ENCODE assay signal across 26 mouse cellular contexts in genomic region chr3:107127667-107128066, GRCm38 (mm10). TPM values are rescaled to one million over a fixed set of nuclear protein-coding genes. Genes with fewer than 3 reads are reported as not detected.
"Had no signal": no experiment of that assay in that cellular context is flagged by ENCODE, and none has a peak within 500 bp of the region (broad histone marks: within the 10 kb centered on the region; RNA-seq: fewer than 3 reads in every experiment).

No protein-coding gene starts in this region.

- H3K9ac ChIP-seq: intestine, embryonic 15.5 days; kidney, embryonic 15.5 days; limb, embryonic 12.5 days; limb, embryonic 15.5 days; liver, embryonic 14.5 days; liver, postnatal 0 days had no signal

- H3K4me2 ChIP-seq: intestine, embryonic 15.5 days; kidney, embryonic 15.5 days; limb, embryonic 12.5 days; limb, embryonic 15.5 days; liver, embryonic 11.5 days; midbrain, embryonic 11.5 days had no signal

- H3K27ac ChIP-seq: intestine, embryonic 15.5 days; kidney, embryonic 15.5 days; limb, embryonic 12.5 days; limb, embryonic 15.5 days; liver, embryonic 14.5 days; stomach, postnatal 0 days had no signal

- H3K4me3 ChIP-seq: intestine, embryonic 15.5 days; kidney, embryonic 15.5 days; limb, embryonic 12.5 days; limb, embryonic 15.5 days had no signal

- H3K36me3 ChIP-seq: intestine, embryonic 15.5 days; kidney, embryonic 15.5 days; limb, embryonic 12.5 days; limb, embryonic 15.5 days had no signal

- DNase-seq: kidney, adult 8-10 months; kidney, postnatal 10 days; kidney, postnatal 36 days; left cerebral cortex, postnatal 4 days; liver, postnatal 0 days; midbrain, embryonic 14.5 days; thymus, adult 2 months; thymus, postnatal 14 days; thymus, postnatal 4 days had no signal

- H3K27me3 ChIP-seq: intestine, embryonic 15.5 days; kidney, embryonic 15.5 days; limb, embryonic 12.5 days; limb, embryonic 15.5 days had no signal

- ATAC-seq: intestine, embryonic 15.5 days; liver, postnatal 0 days had no signal

- H3K4me1 ChIP-seq: kidney, embryonic 15.5 days; limb, embryonic 12.5 days had no signal

- H3K9me3 ChIP-seq: intestine, embryonic 15.5 days; kidney, embryonic 15.5 days; limb, embryonic 12.5 days; limb, embryonic 15.5 days had no signal

RNA-seq across cellular contexts. Expression of gene Kcna2, which starts 26.7 kb away (rescaled TPM):
- total RNA-seq: megakaryocyte progenitor cell, adult 5-6 weeks; megakaryocyte-erythroid progenitor cell, adult 5-6 weeks had no signal

RNA-seq across cellular contexts. Expression of gene Kcna10, which starts 55.2 kb away (rescaled TPM):
- total RNA-seq: layer of hippocampus, postnatal 25 days; left cerebral cortex, adult 18-20 months; left cerebral cortex, postnatal 14 days; megakaryocyte progenitor cell, adult 5-6 weeks; megakaryocyte-erythroid progenitor cell, adult 5-6 weeks; midbrain, postnatal 0 days had no signal
- polyA plus RNA-seq: intestine, embryonic 15.5 days; kidney, embryonic 15.5 days; limb, embryonic 12.5 days; liver, embryonic 11.5 days; liver, embryonic 14.5 days; liver, postnatal 0 days; midbrain, embryonic 11.5 days; midbrain, embryonic 14.5 days; midbrain, postnatal 0 days; neural tube, embryonic 11.5 days; neural tube, embryonic 14.5 days; stomach, embryonic 14.5 days; stomach, postnatal 0 days; thymus, adult 2 months had no signal
